Mouse (Mus musculus) c-Kit-positive CD71-positive TER-119-negative erythroid progenitor cells, embryonic 14.5 days (primary cell): ENCODE measurements at regions not wholly inside any gene's neighbourhood (a gene's known extent, or its start where the extent isn't known, plus 50 kb on each side); places are given as distances from the start of the nearest gene placed in this dataset.
A peak's percentile ranks its signal among the peaks of the same experiment; 100 is the strongest.
"Not testable (repeated sequence)": the region's sequence is repeated elsewhere in the genome, so short reads cannot be mapped to it uniquely, and the experiment has no call there.

Experiments used
- DNase-seq: peaks from one replicate; pipeline ENCODE4 v3.0.0-alpha.2; 2013; ENCODE audit warnings: low read depth

GRCm38 (mm10) chr15:53984006-53984405, 99.3 kb downstream of the Gm7489 start:
- not testable (repeated sequence) for DNase-seq

GRCm38 (mm10) chr15:53989888-53990287, 105.2 kb downstream of the Gm7489 start:
- DNase-seq = no peak

GRCm38 (mm10) chr15:53995199-53995868, 110.6 kb downstream of the Gm7489 start:
- DNase-seq = no peak

GRCm38 (mm10) chr15:53998600-53999290, 114.0 kb downstream of the Gm7489 start:
- DNase-seq = no peak

- DNase-seq = no peak
These were observed 149.1 kb downstream of the Gm7489 start for GRCm38 (mm10) chr15:54033756-54034155.

- DNase-seq = no peak
These were observed 166.0 kb downstream of the Gm7489 start for GRCm38 (mm10) chr15:54050711-54051110.

GRCm38 (mm10) chr15:54070005-54070634, 185.4 kb downstream of the Gm7489 start:
- DNase-seq = peak; percentile 7

- DNase-seq = no peak
These were observed 187.0 kb downstream of the Gm7489 start for GRCm38 (mm10) chr15:54071732-54072131.

GRCm38 (mm10) chr15:54091301-54091700, 206.6 kb downstream of the Gm7489 start:
- no peak for DNase-seq

GRCm38 (mm10) chr15:54092386-54092785, 207.7 kb downstream of the Gm7489 start:
- no peak for DNase-seq

- DNase-seq = no peak
These were observed 212.8 kb downstream of the Gm7489 start for GRCm38 (mm10) chr15:54097498-54097897.

- DNase-seq = no peak
These were observed 227.7 kb downstream of the Gm7489 start for GRCm38 (mm10) chr15:54112406-54112805.

GRCm38 (mm10) chr15:54114096-54114512, 229.4 kb downstream of the Gm7489 start:
- DNase-seq = no peak

GRCm38 (mm10) chr15:54117967-54118538, 233.3 kb downstream of the Gm7489 start:
- DNase-seq = no peak

- DNase-seq = no peak
These were observed 235.8 kb downstream of the Gm7489 start for GRCm38 (mm10) chr15:54120456-54120855.

GRCm38 (mm10) chr15:54164350-54164749, 279.6 kb downstream of the Gm7489 start:
- DNase-seq = no peak

- no peak for DNase-seq
These were observed 283.2 kb downstream of the Gm7489 start for GRCm38 (mm10) chr15:54167842-54168361.

- DNase-seq = no peak
These were observed 292.5 kb downstream of the Gm7489 start for GRCm38 (mm10) chr15:54177221-54177620.

- DNase-seq = no peak
These were observed 293.1 kb downstream of the Gm7489 start for GRCm38 (mm10) chr15:54177791-54178190.
